Mouse (Mus musculus): ENCODE measurements around the gene Slc22a7. TPM values are rescaled to one million over a fixed set of nuclear protein-coding genes. Genes with fewer than 3 reads are reported as not detected.
A peak's percentile ranks its signal among the peaks of the same experiment; 100 is the strongest.

The Slc22a7 gene
- polyA plus RNA-seq (2012; rRNA removed), result 0.25 and 0.27 TPM in 2 replicates

DNA sequence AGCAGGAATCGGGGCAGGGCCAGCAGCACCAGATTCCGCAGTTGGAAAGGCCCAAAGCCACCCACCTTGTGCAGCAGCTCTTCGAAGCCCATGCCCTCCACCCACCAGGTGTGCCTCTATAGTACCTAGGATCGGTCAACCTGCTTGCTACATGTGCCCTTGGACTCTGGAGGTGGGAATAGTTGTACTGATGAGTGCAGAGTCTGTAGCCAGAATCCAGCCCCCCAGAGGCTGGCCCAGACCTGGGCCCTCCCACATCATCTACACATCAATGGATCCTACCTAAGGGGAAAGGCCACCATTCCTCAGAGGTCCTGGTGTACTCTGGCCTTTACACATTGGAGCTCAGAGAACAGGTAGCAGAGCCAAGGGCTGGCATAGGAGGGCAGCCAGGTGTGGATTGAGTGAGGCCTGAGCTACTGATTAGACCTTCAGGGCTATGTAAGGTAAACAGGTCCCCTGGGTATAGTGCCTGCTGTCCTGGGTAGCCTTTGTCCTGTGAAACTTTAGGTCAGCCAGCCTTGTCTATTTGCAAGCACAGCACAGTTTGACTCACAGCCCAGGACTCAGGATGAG is at the start of gene Slc22a7:
Gene Slc22a7, minus strand, starts transcription at position 160 of the 576 bp plus-strand sequence.
- no peaks in the 10 kb centered on the region for H3K4me1 ChIP-seq (ENCODE audit: control insufficient read depth, insufficient read depth, low read length)
- TF ChIP-seq POLR2A (IDR thresholded peaks at IDR 0.05; ENCODE audit: extremely low read depth, insufficient read depth, low read length) (no peak), CTCF (IDR thresholded peaks at IDR 0.05; ENCODE audit: extremely low read depth, insufficient read depth, low read length) (no peak)
- H3K4me3 ChIP-seq (ENCODE audit: insufficient read depth, low read length), result no peak within 1 kb of the TSS
- no peak within 1 kb of the TSS for H3K27ac ChIP-seq (ENCODE audit: insufficient read depth, low read length)

DNA sequence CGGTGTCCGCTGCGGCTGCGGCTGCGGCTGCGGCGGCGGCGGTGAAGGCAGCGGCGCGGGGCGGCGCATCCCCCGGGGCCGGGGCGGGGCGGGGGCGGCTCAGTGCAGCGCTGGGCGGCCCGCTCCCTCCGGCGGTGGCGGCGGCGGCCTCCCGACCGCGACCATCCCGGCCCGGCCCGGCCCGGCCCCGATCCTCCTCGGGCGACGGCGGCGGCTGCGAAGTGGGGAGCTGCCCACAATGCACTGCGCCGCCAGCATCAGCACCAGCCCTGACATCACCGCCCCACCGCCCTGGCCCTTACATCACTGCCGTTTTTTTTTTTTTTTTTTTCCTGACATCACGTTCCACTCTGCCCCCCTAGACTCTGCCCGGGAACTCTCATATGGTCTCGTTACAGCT is 49.2 kb upstream of the Slc22a7 start, which contains the start of gene Ttbk1:
Gene Ttbk1, minus strand, starts transcription at position 245 of the 400 bp plus-strand sequence.
- Histone ChIP-seq H3K27ac (ENCODE audit: insufficient read depth, low read length) (peak within 1 kb of the TSS; percentile 50), H3K4me1 (ENCODE audit: control insufficient read depth, insufficient read depth, low read length) (peaks cover 5% of the 10 kb centered on the region), H3K4me3 (ENCODE audit: insufficient read depth, low read length) (peak within 1 kb of the TSS; percentile 67)
- TF ChIP-seq CTCF (IDR thresholded peaks at IDR 0.05; ENCODE audit: extremely low read depth, insufficient read depth, low read length), result no peak
- TF ChIP-seq POLR2A (IDR thresholded peaks at IDR 0.05; ENCODE audit: extremely low read depth, insufficient read depth, low read length), result peak; percentile 27; the same call in 1 of the 2 replicates

DNA sequence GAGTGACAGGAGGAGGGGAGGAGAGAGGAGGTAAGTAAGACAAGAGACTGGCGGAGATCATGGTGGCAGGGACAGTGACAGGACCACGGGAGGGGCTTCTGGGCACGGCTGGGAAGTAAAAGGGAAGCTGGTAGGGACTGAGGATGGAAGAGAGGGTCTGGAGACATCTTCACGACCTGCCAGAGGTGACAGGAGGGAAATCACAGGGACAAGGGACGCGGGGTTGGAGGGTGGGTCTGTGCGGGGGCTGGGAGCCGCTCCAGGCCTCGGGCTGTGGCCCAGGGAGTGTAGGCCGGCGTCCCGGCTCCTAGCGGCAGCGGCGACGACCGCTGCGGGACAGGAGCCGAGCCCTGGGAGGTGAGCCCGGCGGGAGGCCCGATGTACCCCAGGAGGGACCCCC is 48.7 kb upstream of the Slc22a7 start:
- no peak for TF ChIP-seq CTCF (IDR thresholded peaks at IDR 0.05; ENCODE audit: extremely low read depth, insufficient read depth, low read length)
- TF ChIP-seq POLR2A (IDR thresholded peaks at IDR 0.05; ENCODE audit: extremely low read depth, insufficient read depth, low read length), result no peak
- Histone ChIP-seq H3K27ac (ENCODE audit: insufficient read depth, low read length) (no peak overlapping the region), H3K4me3 (ENCODE audit: insufficient read depth, low read length) (peak overlapping the region; percentile 67), H3K4me1 (ENCODE audit: control insufficient read depth, insufficient read depth, low read length) (peaks cover 5% of the 10 kb centered on the region)

DNA sequence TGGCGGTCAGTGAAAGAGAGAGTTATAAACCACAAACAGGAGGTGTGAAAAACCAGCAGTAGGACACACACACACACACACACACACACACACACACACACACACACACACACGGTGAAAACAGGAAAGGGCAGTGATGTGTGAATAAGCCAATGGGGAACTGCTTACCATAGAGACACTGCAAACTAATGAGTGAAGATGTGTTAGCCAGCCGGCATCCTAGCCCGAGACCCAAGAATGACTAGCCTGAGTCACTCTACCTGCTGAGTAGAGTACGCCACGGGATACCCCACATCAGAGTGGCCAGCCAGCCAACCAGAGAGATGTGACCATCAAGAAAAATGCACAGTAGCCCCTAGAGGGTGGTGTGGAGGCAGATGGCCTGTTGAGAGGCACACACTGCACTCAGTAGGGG is 46.2 kb upstream of the Slc22a7 start:
- peaks cover 5% of the 10 kb centered on the region for H3K4me1 ChIP-seq (ENCODE audit: control insufficient read depth, insufficient read depth, low read length)
- H3K27ac ChIP-seq (ENCODE audit: insufficient read depth, low read length), result no peak overlapping the region
- TF ChIP-seq CTCF (IDR thresholded peaks at IDR 0.05; ENCODE audit: extremely low read depth, insufficient read depth, low read length) (peak; percentile 35), POLR2A (IDR thresholded peaks at IDR 0.05; ENCODE audit: extremely low read depth, insufficient read depth, low read length) (no peak)
- peak overlapping the region; percentile 64 for H3K4me3 ChIP-seq (ENCODE audit: insufficient read depth, low read length)

DNA sequence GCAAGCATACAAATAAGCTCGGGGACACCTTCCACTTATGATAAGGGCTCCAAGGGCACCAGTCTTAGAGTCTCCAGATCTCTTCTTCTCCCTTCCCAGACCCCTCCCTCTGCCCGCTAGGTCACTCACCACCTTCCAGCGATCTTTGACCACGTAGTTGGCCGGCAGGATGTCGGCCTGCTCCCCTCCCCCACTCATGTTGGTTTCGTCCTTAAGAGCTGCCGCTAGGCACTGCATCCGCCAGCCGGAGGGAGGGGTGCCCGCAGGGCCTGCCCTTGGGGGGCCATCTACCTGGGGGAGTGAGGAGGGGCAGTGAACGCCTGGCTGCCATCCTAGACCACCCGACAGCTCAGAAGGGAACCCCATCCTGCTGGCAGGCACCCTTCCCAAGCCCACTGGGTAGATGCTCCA is 45.8 kb upstream of the Slc22a7 start:
- TF ChIP-seq CTCF (IDR thresholded peaks at IDR 0.05; ENCODE audit: extremely low read depth, insufficient read depth, low read length) (no peak), POLR2A (IDR thresholded peaks at IDR 0.05; ENCODE audit: extremely low read depth, insufficient read depth, low read length) (no peak)
- Histone ChIP-seq H3K4me1 (ENCODE audit: control insufficient read depth, insufficient read depth, low read length) (peaks cover 5% of the 10 kb centered on the region), H3K4me3 (ENCODE audit: insufficient read depth, low read length) (peak overlapping the region; percentile 64), H3K27ac (ENCODE audit: insufficient read depth, low read length) (no peak overlapping the region)

DNA sequence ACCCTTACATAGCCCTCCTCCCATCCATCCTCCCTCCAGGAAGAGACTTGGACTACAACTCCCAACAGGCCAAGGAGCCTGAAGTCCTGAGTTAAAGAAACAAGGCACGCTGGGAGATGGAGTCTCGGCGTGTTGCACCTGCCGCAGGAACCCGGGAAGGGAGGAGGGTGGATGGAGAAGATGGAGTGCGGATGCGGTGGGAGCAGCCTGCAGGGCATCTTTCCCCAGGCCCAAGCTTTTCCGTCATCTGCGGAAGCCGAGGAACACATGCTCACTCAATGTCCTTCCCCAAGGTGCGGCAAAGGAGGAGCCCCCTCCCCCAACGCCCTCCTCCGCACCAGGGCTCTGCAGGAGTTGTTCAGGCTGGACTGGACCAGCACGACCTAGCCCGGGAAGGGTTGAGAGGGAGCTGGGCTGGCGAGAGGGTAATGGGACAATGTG is 45.3 kb upstream of the Slc22a7 start:
- peak overlapping the region; percentile 64 for H3K4me3 ChIP-seq (ENCODE audit: insufficient read depth, low read length)
- TF ChIP-seq CTCF (IDR thresholded peaks at IDR 0.05; ENCODE audit: extremely low read depth, insufficient read depth, low read length), result no peak
- peak; percentile 53; the same call in 1 of the 2 replicates for TF ChIP-seq POLR2A (IDR thresholded peaks at IDR 0.05; ENCODE audit: extremely low read depth, insufficient read depth, low read length)
- no peak overlapping the region for H3K27ac ChIP-seq (ENCODE audit: insufficient read depth, low read length)
- H3K4me1 ChIP-seq (ENCODE audit: control insufficient read depth, insufficient read depth, low read length), result peaks cover 5% of the 10 kb centered on the region

DNA sequence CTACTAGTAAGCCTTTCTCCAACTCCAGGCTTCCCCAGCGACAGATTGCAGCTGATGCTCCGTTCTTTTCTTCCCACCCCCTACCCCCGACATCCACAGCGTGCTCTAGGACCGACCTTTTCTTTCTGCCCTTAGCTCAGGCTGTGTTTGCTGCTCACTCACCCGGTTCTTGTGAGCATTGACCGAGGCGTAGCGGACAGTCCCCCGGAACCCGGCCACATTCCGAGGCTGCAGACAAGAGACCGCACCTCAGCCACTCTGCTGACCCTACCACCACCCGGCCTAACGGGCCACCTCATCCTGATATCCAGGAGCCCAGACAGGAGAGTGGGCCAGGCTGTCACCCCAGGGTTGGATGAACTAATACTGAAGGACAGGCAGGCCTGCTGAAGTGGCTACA is 39.0 kb upstream of the Slc22a7 start:
- H3K27ac ChIP-seq (ENCODE audit: insufficient read depth, low read length), result no peak overlapping the region
- H3K4me1 ChIP-seq (ENCODE audit: control insufficient read depth, insufficient read depth, low read length), result no peaks in the 10 kb centered on the region
- no peak overlapping the region for H3K4me3 ChIP-seq (ENCODE audit: insufficient read depth, low read length)
- TF ChIP-seq CTCF (IDR thresholded peaks at IDR 0.05; ENCODE audit: extremely low read depth, insufficient read depth, low read length) (no peak), POLR2A (IDR thresholded peaks at IDR 0.05; ENCODE audit: extremely low read depth, insufficient read depth, low read length) (no peak)

DNA sequence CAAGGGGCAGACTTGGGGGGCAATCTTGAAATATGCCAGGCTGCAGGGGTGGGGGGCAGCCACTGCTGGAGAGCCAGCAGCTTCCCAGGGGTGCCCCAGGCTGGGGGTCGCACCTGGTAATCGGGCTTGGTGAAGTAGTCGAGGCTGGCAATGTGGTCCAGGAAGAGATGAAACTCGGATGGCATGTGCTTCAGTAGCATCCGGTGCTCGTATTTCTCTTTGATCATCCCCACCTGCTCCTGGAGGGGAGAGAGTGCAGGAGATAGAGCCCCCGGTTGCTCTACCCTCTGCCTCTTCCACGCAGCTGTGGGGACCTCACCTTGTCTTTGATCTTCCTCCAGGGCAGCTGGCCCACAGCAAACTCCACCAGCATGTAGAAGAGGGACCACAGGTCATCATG is 38.3 kb upstream of the Slc22a7 start:
- H3K4me1 ChIP-seq (ENCODE audit: control insufficient read depth, insufficient read depth, low read length), result no peaks in the 10 kb centered on the region
- TF ChIP-seq POLR2A (IDR thresholded peaks at IDR 0.05; ENCODE audit: extremely low read depth, insufficient read depth, low read length) (no peak), CTCF (IDR thresholded peaks at IDR 0.05; ENCODE audit: extremely low read depth, insufficient read depth, low read length) (no peak)
- H3K27ac ChIP-seq (ENCODE audit: insufficient read depth, low read length), result no peak overlapping the region

DNA sequence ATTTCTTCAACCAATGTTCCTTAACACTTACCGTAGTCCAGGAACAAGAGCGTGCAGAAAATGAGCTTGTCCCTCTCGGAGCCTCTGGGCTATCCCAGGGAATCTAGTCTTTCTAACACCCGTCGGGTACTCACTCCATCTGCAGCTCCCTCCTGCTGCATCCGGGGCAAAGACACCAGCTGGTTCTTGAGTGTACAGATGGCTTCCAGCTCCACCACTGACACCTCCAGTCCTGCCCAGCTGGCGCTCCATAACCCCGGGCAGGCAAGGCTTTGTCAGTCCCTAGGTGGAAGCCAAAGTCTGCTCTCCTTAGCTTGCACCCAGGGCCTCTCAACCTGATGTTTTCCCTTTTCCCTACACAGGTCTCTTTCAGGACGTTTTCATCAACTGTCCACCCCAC is 29.6 kb upstream of the Slc22a7 start:
- TF ChIP-seq CTCF (IDR thresholded peaks at IDR 0.05; ENCODE audit: extremely low read depth, insufficient read depth, low read length) (no peak), POLR2A (IDR thresholded peaks at IDR 0.05; ENCODE audit: extremely low read depth, insufficient read depth, low read length) (no peak)
- Histone ChIP-seq H3K4me3 (ENCODE audit: insufficient read depth, low read length) (no peak overlapping the region), H3K27ac (ENCODE audit: insufficient read depth, low read length) (no peak overlapping the region), H3K4me1 (ENCODE audit: control insufficient read depth, insufficient read depth, low read length) (no peaks in the 10 kb centered on the region)

More for the DNA sequence above, 38.3 kb upstream of the Slc22a7 start:
- H3K4me3 ChIP-seq (ENCODE audit: insufficient read depth, low read length), result no peak overlapping the region

DNA sequence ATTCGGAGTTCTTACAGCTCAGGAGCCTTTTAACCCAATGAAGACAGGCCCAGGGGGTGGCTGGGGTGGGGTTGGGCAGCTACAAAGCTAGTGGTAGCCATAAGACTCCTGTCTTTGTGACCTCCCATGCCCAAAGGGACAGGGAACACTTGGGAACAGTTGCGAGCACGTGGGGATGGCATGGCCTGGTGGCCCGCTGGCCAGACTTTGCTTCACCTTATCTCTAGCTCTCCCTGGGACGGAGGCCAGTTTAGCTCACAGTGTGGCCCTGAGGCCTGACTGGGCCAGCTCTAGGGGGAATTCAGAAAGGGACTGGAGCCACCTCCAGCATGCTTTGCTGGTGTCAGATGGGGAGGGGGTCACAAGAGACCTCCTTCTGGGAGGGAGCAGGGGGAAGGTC is 24.0 kb upstream of the Slc22a7 start:
- Histone ChIP-seq H3K4me3 (ENCODE audit: insufficient read depth, low read length) (no peak overlapping the region), H3K27ac (ENCODE audit: insufficient read depth, low read length) (no peak overlapping the region), H3K4me1 (ENCODE audit: control insufficient read depth, insufficient read depth, low read length) (no peaks in the 10 kb centered on the region)
- TF ChIP-seq POLR2A (IDR thresholded peaks at IDR 0.05; ENCODE audit: extremely low read depth, insufficient read depth, low read length) (no peak), CTCF (IDR thresholded peaks at IDR 0.05; ENCODE audit: extremely low read depth, insufficient read depth, low read length) (no peak)

Data from cortical plate, adult 2 months (tissue).